Mouse (Mus musculus): ENCODE data around the gene Secisbp2l.

Secisbp2l gene

GRCm38 (mm10) chr2:125702851-125703250, 79.8 kb downstream of the Secisbp2l start:
- DNase-seq = no peak

- no peak for DNase-seq
These were observed 81.1 kb downstream of the Secisbp2l start for GRCm38 (mm10) chr2:125701606-125702005.

GRCm38 (mm10) chr2:125696219-125696618, 86.5 kb downstream of the Secisbp2l start:
- DNase-seq = peak; percentile 53

- no peak for DNase-seq
These were observed 87.9 kb downstream of the Secisbp2l start for GRCm38 (mm10) chr2:125694798-125695197.

- no peak for DNase-seq
These were observed 90.7 kb downstream of the Secisbp2l start for GRCm38 (mm10) chr2:125692010-125692409.
